Mouse (Mus musculus): ENCODE measurements around the gene Gamt. TPM values are rescaled to one million over a fixed set of nuclear protein-coding genes. Genes with fewer than 3 reads are reported as not detected.

Gene Gamt
- polyA plus RNA-seq, 1 experiment from 2014 or later = 21.3 TPM

DNA sequence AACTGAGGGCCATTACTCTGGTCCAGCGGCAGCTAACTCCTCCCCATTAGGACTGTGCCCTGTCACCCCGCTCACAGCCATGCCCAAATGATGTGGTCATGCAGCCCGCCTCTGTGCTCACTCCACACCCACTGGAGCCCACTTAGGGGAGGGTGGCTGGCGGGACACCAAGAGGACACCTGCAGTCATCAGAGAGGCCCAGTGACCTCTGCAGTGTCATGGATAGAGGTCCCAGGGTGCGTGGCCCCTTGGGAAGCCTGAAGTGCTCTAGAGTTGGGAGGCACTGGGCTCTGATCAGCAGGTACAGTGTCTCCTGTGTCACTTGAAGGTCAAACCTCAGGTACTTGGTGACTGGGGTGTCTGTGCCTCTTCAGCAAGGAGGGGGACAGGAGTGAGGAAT, 36.0 kb upstream of the Gamt start:
- Histone ChIP-seq H3K4me1 (peaks cover 75% of the 10 kb centered on the region), H3K9ac (replicated peaks) (peak overlapping the region; percentile 56), H3K4me3 (peak overlapping the region; percentile 54), H3K4me2 (replicated peaks) (peak overlapping the region; percentile 78), H3K27ac (replicated peaks) (peak overlapping the region; percentile 97), H3K36me3 (peaks cover 13% of the 10 kb centered on the region), H3K27me3 (no peaks in the 10 kb centered on the region), H3K9me3 (no peaks in the 10 kb centered on the region)
- no peak for ATAC-seq (replicated peaks)
- WGBS = 83% methylated on average over 5 of the region's 5 CpGs

DNA sequence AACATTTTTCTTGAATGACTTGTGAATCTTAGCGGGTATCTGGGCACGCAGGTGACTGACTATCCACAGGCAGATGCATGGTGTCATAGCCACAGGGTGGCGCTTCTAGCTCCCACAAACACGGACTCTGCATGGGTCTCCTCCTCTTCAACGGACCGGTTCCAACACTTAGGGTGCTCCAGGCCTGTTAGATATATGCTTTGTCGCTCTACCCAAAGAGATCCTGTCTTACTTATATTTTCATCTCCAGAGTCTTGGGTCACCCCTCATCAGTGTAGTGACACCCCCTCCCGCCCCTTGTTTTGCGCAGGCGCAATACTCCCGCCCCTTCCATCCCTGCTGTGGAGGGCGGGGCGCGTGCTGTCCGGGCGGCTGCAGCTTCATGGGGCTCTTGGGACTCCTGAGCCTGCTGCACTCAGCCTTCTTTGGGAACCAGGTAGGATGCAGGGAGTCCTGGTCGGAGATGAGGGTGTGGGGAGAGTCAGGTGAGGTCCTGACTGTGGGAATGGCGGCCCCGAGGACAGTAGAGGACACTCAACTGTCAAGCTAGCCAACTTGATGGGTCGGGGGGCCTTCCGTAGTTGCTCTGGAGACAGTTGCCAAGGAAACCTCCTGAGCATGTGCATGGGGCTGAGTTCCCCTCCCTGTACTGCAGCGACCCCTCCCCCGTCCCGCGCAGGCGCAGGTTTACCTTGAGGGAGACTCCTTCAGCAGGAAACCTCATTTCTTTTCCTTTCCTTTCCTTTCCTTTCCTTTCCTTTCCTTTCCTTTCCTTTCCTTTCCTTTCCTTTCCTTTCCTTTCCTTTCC, 35.0 kb upstream of the Gamt start, which contains the start of gene Apc2:
Apc2 (plus strand) TSS at position 360 of the 808 bp plus-strand sequence.
- peak within 1 kb of the TSS; percentile 97 for H3K27ac ChIP-seq (replicated peaks)
- H3K36me3 ChIP-seq = peaks cover 13% of the 10 kb centered on the region
- H3K27me3 ChIP-seq = no peaks in the 10 kb centered on the region
- H3K4me2 ChIP-seq (replicated peaks) = peak within 1 kb of the TSS; percentile 78
- under 1% methylated on average over 26 of the region's 26 CpGs for WGBS
- peak; percentile 55 for ATAC-seq (replicated peaks)
- H3K9ac ChIP-seq (replicated peaks) = peak within 1 kb of the TSS; percentile 56
- H3K9me3 ChIP-seq = no peaks in the 10 kb centered on the region
- peaks cover 72% of the 10 kb centered on the region for H3K4me1 ChIP-seq
- H3K4me3 ChIP-seq = peak within 1 kb of the TSS; percentile 54

DNA sequence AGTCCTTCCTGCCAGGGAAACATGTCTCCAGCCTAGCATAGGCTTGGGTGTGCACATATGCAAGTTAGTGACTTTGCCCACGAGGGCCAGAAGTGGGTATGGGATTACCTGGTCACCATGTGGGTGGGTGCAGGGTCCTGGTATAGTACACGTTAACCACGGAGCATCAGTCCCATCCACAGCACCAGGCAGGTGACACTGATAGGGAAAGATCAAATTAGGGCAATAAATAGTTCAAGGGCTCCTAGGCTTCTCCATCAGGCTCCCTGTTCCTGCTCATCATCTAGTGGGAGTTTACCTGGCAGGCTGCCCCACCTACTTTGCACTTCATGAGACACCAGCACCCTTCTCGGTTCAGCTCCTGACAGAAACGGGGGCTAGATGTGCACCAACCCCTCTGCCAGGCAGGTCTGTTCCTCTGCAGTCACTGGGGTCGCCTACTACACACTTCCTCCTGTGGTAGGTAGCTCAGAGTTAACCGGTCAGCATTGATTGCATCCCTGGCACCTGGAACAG, 34.0 kb upstream of the Gamt start:
- no peak overlapping the region for H3K4me2 ChIP-seq (replicated peaks)
- peak overlapping the region; percentile 54 for H3K4me3 ChIP-seq

GRCm38 (mm10) chr10:80294311-80294710, 33.5 kb upstream of the Gamt start:
- Histone ChIP-seq H3K4me1 (peaks cover 63% of the 10 kb centered on the region), H3K27me3 (no peaks in the 10 kb centered on the region), H3K27ac (replicated peaks) (no peak overlapping the region), H3K9me3 (no peaks in the 10 kb centered on the region), H3K36me3 (peaks cover 15% of the 10 kb centered on the region), H3K9ac (replicated peaks) (0 out of 2 replicates have a peak overlapping the region, but pooled peaks have one; percentile 13), H3K4me2 (replicated peaks) (no peak overlapping the region), H3K4me3 (peak overlapping the region; percentile 69; the same call in 1 of the 2 replicates)
- no peak for ATAC-seq (replicated peaks)
- WGBS = 73% methylated on average over 4 of the region's 4 CpGs

More for the DNA sequence above, 34.0 kb upstream of the Gamt start:
- Histone ChIP-seq H3K36me3 (peaks cover 13% of the 10 kb centered on the region), H3K4me1 (peaks cover 65% of the 10 kb centered on the region), H3K27ac (replicated peaks) (peak overlapping the region; percentile 97), H3K9ac (replicated peaks) (0 out of 2 replicates have a peak overlapping the region, but pooled peaks have one; percentile 56), H3K27me3 (no peaks in the 10 kb centered on the region), H3K9me3 (no peaks in the 10 kb centered on the region)
- 47% methylated on average over 7 of the region's 7 CpGs for WGBS
- ATAC-seq (replicated peaks) = no peak

DNA sequence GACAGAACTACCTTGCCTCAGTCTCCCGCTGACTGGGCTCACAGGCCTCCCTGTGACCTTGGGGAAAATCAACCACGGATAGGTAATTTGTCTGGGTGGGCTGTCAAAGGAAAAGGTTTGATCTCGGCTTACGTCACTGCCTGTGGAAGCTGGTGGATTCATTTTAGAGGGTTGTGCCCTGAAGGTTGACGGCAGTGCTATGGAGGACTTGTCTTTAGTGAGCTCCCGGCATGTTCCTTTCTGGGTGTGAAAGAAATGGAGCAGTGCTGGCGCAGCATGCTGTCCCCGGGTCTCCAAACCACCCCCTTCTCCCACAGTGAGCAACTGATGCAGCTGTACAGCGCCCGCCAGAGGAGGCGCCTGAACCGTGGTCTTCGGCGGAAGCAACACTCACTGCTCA, 32.5 kb upstream of the Gamt start:
- peak overlapping the region; percentile 69 for H3K4me3 ChIP-seq
- ATAC-seq (replicated peaks) = no peak
- H3K4me2 ChIP-seq (replicated peaks) = peak overlapping the region; percentile 87
- peak overlapping the region; percentile 96 for H3K9ac ChIP-seq (replicated peaks)
- no peaks in the 10 kb centered on the region for H3K27me3 ChIP-seq
- peaks cover 25% of the 10 kb centered on the region for H3K36me3 ChIP-seq
- H3K27ac ChIP-seq (replicated peaks) = peak overlapping the region; percentile 91; the same call in 1 of the 2 replicates
- 19% methylated on average over 14 of the region's 14 CpGs for WGBS
- H3K9me3 ChIP-seq = no peaks in the 10 kb centered on the region
- peaks cover 59% of the 10 kb centered on the region for H3K4me1 ChIP-seq

- H3K4me2 ChIP-seq (replicated peaks) = peak within 1 kb of the TSS; percentile 87
- WGBS = under 1% methylated on average over 72 of the region's 72 CpGs
- ATAC-seq (replicated peaks) = peak; percentile 82
- peaks cover 32% of the 10 kb centered on the region for H3K36me3 ChIP-seq
- H3K4me3 ChIP-seq = peak within 1 kb of the TSS; percentile 69
- H3K27ac ChIP-seq (replicated peaks) = peak within 1 kb of the TSS; percentile 91
- H3K9ac ChIP-seq (replicated peaks) = peak within 1 kb of the TSS; percentile 96
- H3K4me1 ChIP-seq = peaks cover 51% of the 10 kb centered on the region
- H3K27me3 ChIP-seq = no peaks in the 10 kb centered on the region
- H3K9me3 ChIP-seq = no peaks in the 10 kb centered on the region
Observed at GRCm38 (mm10) chr10:80292251-80293146, 31.7 kb upstream of the Gamt start, which contains the start of gene Rps15. Gene Rps15 (plus strand): TSS chr10:80292453.

DNA sequence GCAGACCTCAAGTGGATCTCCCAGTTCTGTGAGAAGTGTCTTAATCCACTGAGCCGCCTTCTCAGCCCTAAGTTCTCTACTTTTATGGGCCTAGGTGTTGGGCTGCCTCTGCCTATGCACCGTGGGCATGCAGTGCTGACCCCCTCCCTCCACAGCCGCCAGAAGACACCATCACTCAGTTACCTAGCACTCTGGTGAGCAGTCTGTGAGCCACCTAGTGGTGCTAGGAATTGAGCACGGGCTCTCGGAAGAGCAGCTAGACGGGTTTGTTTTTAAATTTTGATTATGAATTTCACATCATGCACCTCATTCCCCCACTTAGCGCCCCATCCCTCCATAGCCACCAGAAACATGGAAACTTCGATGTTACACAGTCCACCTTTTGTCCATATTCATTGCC, 27.8 kb upstream of the Gamt start:
- 68% methylated on average over 8 of the region's 8 CpGs for WGBS
- Histone ChIP-seq H3K27me3 (no peaks in the 10 kb centered on the region), H3K4me1 (peaks cover 14% of the 10 kb centered on the region), H3K9me3 (no peaks in the 10 kb centered on the region), H3K27ac (replicated peaks) (no peak overlapping the region), H3K9ac (replicated peaks) (no peak overlapping the region), H3K4me3 (no peak overlapping the region), H3K36me3 (peaks cover 52% of the 10 kb centered on the region), H3K4me2 (replicated peaks) (no peak overlapping the region)
- no peak for ATAC-seq (replicated peaks)

DNA sequence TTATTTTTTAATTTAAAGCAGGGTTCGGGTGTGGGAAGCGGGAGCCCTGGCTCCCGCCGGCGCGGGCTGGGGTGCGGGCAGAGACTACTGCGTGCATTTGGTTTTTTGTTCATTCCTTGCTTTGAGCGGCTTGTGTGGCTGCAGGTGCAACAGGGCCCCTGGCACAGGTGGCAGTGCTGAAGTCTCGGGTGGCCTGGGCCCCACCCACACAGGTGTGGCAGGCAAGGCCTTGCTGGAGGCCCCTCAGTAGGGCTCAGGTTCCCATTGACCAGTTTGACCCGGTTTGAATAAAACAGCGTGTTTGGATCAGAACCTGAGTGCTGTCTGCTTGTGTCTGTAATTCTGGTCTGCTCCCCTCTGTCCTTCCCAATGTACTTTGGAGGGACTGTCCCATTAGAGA, 27.3 kb upstream of the Gamt start:
- no peak overlapping the region for H3K4me3 ChIP-seq
- no peak overlapping the region for H3K27ac ChIP-seq (replicated peaks)
- H3K27me3 ChIP-seq = no peaks in the 10 kb centered on the region
- ATAC-seq (replicated peaks) = no peak
- H3K4me1 ChIP-seq = peaks cover 8% of the 10 kb centered on the region
- no peak overlapping the region for H3K4me2 ChIP-seq (replicated peaks)
- 95% methylated on average over 12 of the region's 12 CpGs for WGBS
- H3K9me3 ChIP-seq = no peaks in the 10 kb centered on the region
- H3K36me3 ChIP-seq = peaks cover 57% of the 10 kb centered on the region
- no peak overlapping the region for H3K9ac ChIP-seq (replicated peaks)

- ATAC-seq (replicated peaks) = no peak
- Histone ChIP-seq H3K36me3 (peaks cover 75% of the 10 kb centered on the region), H3K4me3 (no peak overlapping the region), H3K9me3 (no peaks in the 10 kb centered on the region), H3K27ac (replicated peaks) (no peak overlapping the region), H3K4me2 (replicated peaks) (no peak overlapping the region), H3K4me1 (no peaks in the 10 kb centered on the region), H3K27me3 (no peaks in the 10 kb centered on the region), H3K9ac (replicated peaks) (no peak overlapping the region)
- WGBS = 88% methylated on average over 14 of the region's 15 CpGs
Observed at GRCm38 (mm10) chr10:80285222-80286070, 24.6 kb upstream of the Gamt start.

DNA sequence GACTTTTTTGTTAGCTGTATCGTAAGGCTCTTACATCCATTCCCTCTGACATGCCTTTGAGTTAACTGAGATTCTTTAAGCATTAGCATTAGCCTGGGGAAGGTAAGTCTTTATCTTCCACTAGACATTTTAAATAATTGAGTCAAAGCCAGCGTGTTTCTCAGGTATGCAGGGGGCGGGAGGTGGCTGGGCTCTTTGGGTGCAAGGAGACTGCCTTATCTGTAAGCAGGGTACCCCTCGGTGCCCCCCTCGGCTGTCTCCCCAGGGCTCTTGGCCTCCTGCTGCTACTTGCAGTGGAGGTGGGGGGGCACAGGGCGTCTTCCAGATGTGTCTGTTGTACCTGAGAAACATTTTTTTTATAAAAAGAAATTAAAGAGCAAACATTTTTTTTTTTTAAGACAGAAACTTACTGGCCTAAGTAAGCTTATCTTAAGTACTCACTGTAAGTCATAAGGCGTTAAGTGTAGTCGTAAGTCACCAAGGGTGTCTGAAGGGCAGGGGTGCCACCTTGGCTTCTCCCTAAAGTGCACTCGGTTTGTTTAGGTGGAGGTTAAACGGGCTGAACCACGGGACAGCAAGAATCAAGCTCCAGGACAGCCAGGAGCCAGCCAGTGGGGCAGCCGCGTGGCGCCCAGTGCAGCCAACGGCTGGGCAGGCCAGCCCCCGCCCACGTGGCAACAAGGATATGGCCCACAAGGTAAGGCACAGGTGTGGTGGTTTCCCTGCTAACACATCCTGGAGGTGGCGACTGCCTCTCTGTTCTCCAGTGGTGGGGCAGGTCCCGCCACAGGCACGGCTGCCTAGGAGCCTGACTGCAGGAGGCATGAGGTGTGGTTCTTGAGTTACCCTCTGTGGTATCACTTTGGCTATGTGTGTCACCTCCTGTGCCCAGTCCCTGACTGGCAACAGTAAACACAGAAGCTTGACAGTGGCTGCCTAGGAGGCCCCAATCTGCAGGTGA, 21.9 kb upstream of the Gamt start:
- no peaks in the 10 kb centered on the region for H3K9me3 ChIP-seq
- no peak overlapping the region for H3K27ac ChIP-seq (replicated peaks)
- no peak for ATAC-seq (replicated peaks)
- H3K36me3 ChIP-seq = peaks cover 84% of the 10 kb centered on the region
- 90% methylated on average over 20 of the region's 20 CpGs for WGBS
- H3K4me2 ChIP-seq (replicated peaks) = no peak overlapping the region
- no peak overlapping the region for H3K4me3 ChIP-seq
- H3K27me3 ChIP-seq = no peaks in the 10 kb centered on the region
- no peaks in the 10 kb centered on the region for H3K4me1 ChIP-seq
- no peak overlapping the region for H3K9ac ChIP-seq (replicated peaks)

All from forebrain, embryonic 15.5 days (tissue).